Comparison of ENCODE assay signal across 13 mouse cellular contexts in genomic region chr17:26390666-26391065, GRCm38 (mm10). TPM values are rescaled to one million over a fixed set of nuclear protein-coding genes. Genes with fewer than 3 reads are reported as not detected.
A peak's percentile ranks its signal among the peaks of the same experiment; 100 is the strongest.
DNase-seq lines count a peak whose midpoint lies in the region.
"Had no signal": no experiment of that assay in that cellular context is flagged by ENCODE, and none has a peak within 500 bp of the region (broad histone marks: within the 10 kb centered on the region; RNA-seq: fewer than 3 reads in every experiment).

No protein-coding gene starts in this region.

- DNase-seq in retina, postnatal 1 day = peak; percentile 17
- no peak for DNase-seq in retina, embryonic 14.5 days (ENCODE audit: low spot score)
- peak; percentile 57 for DNase-seq in thymus, postnatal 0 days (ENCODE audit: low spot score)
- peak; percentile 29 to 67 for DNase-seq in thymus, postnatal 36 days
- DNase-seq in spleen, postnatal 14 days (ENCODE audit: low spot score in 2 of 2) = no peak
- DNase-seq in left cerebral cortex, postnatal 10 days (ENCODE audit: extremely low spot score in 1 of 2, low spot score in 2 of 2) = no peak
- DNase-seq: adrenal gland, adult 2 months; adrenal gland, postnatal 25 days; cerebellum, adult 9-10 months; cerebellum, postnatal 25 days; gastrocnemius, postnatal 14 days; heart, adult 2 months; heart, postnatal 14 days had no signal

- intact Hi-C loops in left cerebral cortex, postnatal 10 days (cut with DNase I) = no loop called here

RNA-seq across cellular contexts. Expression of gene Neurl1b, which starts 24.0 kb away (rescaled TPM):
- polyA plus RNA-seq in thymus, postnatal 0 days (2015; fragmentation: Nextera tagmentation; extraction: Ambion mirVana) = 0.39 and 1.3 TPM in 2 replicates
- 100 to 1,000 TPM; 118 to 135 TPM for total RNA-seq in left cerebral cortex, postnatal 10 days (2021)

Comparison
In these comparisons a context has a peak if more than half of its experiments do, and no peak if none do; other contexts are left out.
1. DNase-seq: peak in retina, postnatal 1 day (single experiment), thymus, postnatal 0 days (single experiment) and thymus, postnatal 36 days (2 of 2); none in retina, embryonic 14.5 days (single experiment), spleen, postnatal 14 days (0 of 2) and left cerebral cortex, postnatal 10 days (0 of 2).